Mouse (Mus musculus): ENCODE measurements around the gene Riok2.

DNA sequence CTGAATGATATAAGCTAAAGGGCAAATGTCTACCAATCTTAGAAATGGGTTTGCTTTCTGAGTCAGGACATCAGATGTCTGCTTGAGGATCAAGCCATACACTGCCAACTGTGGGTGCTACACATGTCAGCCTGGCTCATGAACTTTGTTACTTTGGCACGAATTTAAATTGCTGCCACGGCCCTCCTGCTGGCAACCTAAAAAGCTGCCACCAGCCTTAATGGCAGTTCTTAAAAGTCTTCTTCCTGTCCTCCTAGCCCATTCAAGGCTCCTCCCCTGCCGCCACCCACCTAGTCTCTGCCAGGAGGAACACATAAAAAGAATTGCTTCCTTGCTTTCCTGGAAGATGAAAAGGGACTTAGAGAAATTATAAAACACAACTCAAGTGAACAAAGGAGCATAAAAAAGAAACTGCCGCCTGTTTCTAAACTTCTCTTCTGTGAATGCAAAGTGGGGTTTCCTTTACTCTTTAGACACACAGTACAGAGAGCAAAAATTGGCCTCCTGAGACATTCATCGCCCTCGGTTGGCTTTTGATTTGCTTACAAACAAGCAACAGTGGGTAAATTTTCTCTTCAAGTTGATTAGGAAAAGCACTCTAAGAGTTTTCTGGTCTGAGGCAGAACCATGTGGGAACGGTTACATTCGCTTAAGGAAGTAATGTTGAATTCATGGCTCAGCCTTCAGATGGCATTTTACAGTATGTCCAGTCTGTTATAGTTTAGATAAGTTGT, 30.9 kb downstream of the Riok2 start:
- no peak for TF ChIP-seq CTCF (IDR thresholded peaks at IDR 0.05; ENCODE audit: control insufficient read depth, insufficient read depth, insufficient read length)
- no peak for TF ChIP-seq MAX (IDR thresholded peaks at IDR 0.05)
- no peak for TF ChIP-seq USF1 (IDR thresholded peaks at IDR 0.05; ENCODE audit: low read depth)
